Mouse (Mus musculus) kidney, adult 2 months (tissue): ENCODE results near the gene Gm28729.

Experiments
- CTCF ChIP-seq: fragments of 200-500 bp; conservative IDR thresholded peaks from 2 replicates; pipeline ENCODE4 v1.5.1; 2011; ENCODE audit warnings: low read depth, mild to moderate bottlenecking, control low read depth, low read length, moderate library complexity, mixed read lengths; ENCODE audit not compliant: insufficient read depth, insufficient read length
- POLR2A ChIP-seq: fragments of 200-500 bp; IDR thresholded peaks from one replicate; pipeline ENCODE4 v1.6.1; 2011; ENCODE audit warnings: low read depth, low read length, control low read depth

GRCm38 (mm10) chr9:96515737-96516136, 9.3 kb downstream of the Gm28729 start:
- no peak for TF ChIP-seq CTCF
- TF ChIP-seq POLR2A = no peak
